Mouse (Mus musculus): ENCODE results near the gene Galntl5.
A peak's percentile ranks its signal among the peaks of the same experiment; 100 is the strongest.
"Not testable (repeated sequence)": the region's sequence is repeated elsewhere in the genome, so short reads cannot be mapped to it uniquely, and the experiment has no call there.

Galntl5 gene

DNA sequence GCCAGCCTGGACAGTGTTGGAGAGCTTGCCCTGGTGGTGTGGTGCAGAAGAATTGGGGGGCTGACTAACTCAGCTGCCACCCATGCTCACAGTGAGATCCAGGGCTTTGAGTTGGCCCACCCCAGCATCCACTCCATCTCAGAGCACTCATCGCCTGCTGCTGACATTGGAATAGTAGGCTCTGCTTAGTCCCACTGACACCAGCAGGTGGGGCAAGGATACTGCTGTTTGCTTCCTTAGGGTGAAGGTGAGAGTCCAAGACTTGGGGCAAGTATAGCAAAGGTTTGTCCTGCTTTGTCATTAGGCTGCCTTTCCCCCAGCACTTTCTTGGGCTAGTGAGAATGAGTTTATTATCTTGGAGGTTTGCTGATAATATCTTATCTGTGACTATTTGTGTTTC is 7.5 kb downstream of the Galntl5 start:
- DNase-seq (ENCODE audit: low read depth in 2 of 2, low spot score in 2 of 2) = peak in 1 of 2 experiments; percentile 2

DNA sequence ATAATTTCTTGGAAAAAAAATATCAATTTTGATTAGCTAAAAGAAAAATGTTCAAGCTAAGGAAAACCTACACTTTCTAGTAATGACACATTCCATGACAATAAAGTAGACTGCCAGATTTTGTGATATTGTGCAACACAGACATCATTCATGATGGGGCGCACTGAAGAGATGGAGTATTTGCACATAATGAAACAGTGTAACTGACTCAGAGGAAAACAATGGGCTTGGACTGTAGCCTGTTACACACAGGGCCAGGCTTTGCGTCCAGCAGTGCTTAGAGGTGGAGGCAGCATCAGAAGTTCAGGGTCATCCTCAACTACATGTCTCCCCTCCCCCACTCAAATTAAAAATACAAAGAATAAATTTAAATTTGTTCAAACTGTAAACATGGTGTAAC is 9.3 kb downstream of the Galntl5 start:
- no peak for DNase-seq (ENCODE audit: low read depth in 2 of 2, low spot score in 2 of 2)

DNA sequence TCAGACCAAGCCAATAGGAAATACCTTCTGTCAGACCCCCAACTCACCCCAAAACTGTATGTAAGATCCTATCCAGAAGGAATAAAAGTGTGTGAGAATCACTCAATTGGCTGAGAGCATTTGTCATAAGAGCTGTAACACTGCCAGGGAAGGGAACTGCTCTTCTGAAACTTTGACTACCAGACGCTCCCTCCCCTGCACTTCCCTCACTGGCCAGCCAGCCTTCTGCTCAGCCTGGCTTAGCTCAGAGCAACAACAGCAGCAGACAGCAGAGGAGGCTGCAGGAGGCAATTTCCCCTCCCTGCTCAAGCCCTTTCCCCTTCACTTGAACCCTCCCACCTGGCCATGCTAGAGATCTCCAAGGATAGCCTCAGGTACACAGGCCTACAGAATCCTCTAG is 30.6 kb downstream of the Galntl5 start:
- no peak for DNase-seq (ENCODE audit: low read depth in 2 of 2, low spot score in 2 of 2)

DNA sequence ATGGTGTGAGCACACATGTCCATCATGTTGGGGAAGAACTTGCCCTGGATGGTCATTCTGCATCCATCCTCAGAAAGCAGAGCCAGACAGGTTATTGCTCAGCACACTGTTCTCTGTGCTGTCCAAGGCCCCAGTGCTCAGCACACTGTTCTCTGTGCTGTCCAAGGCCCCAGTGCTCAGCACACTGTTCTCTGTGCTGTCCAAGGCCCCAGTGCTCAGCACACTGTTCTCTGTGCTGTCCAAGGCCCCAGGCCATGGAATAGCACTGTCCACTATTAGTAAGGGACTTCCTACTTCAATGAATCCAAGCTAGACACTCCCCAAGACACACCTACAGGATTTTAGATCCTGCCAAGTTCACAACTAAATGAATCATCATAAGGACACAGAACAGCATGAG is 32.0 kb downstream of the Galntl5 start:
- not testable (repeated sequence) for DNase-seq (ENCODE audit: low read depth in 2 of 2, low spot score in 2 of 2)

DNA sequence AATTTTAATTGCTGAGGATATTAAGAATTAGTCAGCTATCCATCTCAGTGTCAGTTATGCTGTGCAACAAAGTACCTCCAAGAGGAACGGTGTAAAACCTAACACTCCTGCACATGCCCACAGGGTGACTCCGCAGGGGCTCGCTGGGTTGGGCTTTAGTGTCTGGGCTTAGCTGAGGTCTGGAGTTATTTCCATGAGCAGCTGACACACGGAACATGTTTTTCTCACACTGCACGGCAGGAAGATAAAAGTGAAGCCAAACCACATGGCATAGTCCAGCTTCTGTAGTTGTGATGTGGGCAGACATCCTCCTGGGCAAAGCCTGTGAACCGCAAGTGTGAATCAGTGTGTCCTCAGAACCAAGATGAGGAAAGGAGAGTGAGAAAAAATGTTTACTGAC is 33.7 kb downstream of the Galntl5 start:
- DNase-seq (ENCODE audit: low read depth in 2 of 2, low spot score in 2 of 2) = no peak

DNA sequence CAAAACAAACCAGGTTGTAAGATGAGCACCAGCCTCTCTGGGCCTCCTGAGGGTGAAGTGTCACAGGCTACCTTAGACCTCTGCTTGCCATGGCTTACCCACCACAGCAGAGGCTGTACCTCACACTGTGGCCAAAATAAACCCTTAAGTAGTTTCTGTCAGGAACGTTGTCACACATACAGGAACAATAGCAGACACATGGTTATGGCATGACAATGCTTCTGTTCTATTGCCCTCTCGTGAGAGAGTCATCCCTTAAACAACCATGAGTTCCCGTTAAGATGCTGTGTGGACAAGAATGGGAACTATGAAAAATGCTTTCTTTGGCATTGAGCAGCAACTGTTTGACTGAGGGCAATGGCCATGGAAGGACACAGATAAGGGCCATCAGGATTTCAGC is 40.3 kb downstream of the Galntl5 start, which contains the start of gene Galnt11:
TSS of gene Galnt11 (plus strand) at position 301 of the 400 bp plus-strand sequence.
- no peak for DNase-seq (ENCODE audit: low read depth in 2 of 2, low spot score in 2 of 2)

DNA sequence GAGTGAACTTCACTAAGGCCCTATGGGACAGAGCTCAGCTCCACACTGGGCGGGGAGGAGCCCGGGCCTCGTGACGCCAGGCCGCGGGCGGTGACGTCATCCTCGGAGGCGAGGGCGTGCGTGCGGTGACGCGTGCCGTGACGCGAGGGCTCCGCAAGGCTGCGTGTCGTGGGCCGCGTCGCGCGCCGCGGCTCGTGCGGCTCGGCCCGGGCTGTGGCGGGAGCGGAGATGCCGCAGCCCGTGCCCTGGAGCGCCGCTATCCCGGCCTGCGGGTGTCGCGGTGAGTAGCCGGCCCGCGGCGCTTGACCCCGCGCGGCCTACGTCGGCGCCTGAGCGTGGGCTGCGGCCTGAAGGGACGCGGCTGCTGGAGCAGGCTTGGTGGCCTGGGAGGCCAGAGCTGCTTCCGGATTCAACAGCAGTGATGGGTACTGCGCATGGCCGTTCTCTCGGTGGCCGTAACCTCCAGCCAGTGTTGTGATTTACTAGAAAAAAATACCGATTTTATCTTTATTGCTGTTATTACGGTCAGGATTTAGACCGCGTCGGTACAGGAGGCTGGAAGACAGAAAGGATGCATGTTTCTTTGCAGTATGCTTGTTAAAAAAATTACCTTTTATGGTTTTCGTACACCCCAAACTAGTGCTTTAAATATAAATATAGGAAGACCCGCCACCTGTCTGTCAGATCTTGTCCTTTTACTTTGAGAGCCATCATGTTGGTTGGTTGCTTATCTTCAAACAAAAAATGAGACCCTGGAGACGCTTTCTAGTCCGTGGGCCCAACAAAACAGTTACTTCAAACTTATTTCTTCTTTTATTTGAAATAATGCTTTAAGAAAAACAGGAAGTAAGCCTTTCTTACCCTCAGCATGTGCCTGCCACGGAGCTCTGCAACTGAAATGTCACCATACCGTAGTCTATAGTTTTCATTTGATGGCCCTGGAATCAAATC is 41.8 kb downstream of the Galntl5 start, which contains the start of gene E130116L18Rik:
TSS of gene E130116L18Rik (minus strand) at position 402 of the 951 bp plus-strand sequence.
- peak; percentile 91 to 92 for DNase-seq (ENCODE audit: low read depth in 2 of 2, low spot score in 2 of 2)

DNA sequence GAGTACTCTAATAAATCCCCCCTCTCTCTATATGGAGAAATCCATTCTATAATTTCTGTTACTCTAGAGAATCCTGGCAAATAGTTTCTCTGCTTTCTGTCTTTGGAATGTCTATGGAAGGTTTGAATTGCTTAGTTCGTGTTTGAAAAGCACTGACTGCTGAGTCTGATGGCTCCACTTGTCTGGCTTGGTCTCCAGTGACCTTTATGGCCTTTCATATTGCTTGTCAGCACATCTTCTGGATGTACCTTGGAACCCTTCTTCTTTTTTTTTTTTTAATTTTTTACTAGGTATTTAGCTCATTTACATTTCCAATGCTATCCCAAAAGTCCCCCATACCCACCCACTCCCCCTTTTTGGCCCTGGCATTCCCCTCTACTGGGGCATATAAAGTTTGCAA is 43.1 kb downstream of the Galntl5 start:
- not testable (repeated sequence) for DNase-seq (ENCODE audit: low read depth in 2 of 2, low spot score in 2 of 2)

DNA sequence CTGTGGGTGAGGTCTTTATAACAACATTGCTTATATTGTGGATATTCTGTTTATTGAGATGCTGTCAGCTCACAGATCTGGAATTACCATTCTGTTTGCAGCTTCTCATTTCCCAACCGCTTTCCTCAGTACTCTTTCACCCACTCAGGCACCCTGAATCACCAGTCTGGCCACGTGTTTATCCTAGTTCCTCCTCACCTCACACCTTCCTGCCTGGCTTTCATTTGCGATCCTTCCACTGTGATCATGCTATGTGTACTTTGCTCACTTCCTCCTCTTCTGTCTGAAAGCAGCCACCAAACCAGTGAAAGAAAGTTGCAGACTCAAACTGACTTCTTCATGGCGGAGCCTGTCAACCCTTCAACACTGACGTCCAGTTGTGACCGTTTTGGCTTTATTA is 61.8 kb downstream of the Galntl5 start:
- no peak for DNase-seq (ENCODE audit: low read depth in 2 of 2, low spot score in 2 of 2)

DNA sequence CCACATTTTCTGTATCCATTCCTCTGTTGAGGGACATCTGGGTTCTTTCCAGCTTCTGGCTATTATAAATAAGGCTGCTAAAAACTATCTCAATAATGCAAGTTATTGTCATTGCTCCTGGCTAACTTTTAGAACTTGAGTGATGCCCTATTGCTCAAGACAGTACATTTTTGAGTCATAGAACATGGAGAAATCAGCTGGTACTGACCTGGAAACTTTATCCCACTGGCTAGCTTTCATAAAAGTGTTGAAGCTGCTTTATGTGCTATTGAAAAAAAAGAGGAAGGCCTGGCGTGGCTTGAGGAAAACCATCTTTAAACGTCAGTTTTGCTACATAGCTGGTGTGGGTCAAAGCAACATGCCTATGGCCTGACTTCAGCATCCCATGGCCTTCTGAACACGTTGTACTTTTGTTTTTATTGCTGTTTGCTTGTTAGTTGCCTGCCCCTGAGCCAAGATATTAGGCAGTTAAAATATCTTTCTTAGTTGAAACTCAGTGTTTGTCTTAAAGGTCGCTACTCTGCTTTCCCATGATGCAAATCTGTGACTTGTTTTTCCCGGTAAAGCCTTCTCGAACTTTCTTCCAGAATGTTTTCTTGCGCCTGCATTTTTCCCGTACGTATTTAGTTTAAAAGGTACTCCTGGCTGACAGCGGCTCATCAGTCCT is 64.7 kb downstream of the Galntl5 start:
- no peak for DNase-seq (ENCODE audit: low read depth in 2 of 2, low spot score in 2 of 2)

DNA sequence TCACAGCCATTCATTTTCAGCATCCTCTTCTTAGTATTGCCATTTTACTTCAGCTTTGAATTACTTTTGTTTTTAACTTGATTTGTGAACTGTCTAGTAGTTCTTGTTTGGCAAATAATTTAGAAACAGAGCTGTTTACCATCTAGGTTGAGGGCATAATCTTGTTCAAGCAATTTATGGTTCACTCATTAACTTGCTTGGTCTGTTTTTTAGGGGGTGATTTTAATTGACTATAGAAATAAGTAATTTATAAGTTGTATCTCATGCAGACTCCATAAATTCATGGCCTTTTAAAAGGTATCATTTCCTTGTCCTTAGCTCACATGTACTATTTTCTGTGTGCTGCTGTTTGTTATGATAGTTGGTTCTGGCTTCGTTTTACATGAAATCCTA is 65.2 kb downstream of the Galntl5 start:
- no peak for DNase-seq (ENCODE audit: low read depth in 2 of 2, low spot score in 2 of 2)

DNA sequence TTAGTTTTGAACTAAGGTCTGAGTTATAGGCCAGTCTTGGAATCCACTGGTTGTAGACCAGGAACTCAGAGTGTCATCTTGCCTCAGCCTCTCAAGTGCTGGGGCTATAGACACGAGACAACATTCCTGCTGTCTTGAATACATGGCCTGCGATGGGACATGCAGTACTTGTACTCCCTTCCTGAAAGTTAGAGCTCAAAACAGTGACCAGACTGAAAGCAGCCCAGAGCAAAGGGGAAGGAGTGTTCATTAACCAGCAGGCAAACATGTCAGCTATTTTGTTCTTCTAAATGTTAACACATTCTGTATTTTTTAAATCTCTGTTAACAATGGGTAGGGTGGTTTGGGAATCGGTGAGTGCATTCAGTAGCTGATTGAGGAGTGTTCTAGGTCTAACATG is 65.8 kb downstream of the Galntl5 start:
- DNase-seq (ENCODE audit: low read depth in 2 of 2, low spot score in 2 of 2) = no peak

DNA sequence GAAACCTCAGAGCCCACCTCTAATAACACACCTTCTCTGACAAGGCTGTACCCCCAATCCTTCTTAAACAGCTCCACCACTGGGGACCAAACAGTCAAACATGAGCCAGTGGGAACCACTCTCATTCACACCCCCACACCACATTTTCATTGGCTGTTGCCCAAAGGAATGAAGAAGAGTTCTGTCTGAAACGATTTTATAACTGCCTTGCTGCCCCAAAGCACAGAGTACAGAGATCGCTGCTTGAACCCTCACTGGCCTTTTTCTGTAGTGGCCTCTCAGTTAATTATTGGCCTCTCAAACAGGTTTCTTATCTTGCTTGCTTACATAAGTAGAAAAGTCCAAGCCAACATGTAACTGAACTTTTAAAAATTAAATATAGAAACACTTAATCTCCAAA is 71.2 kb downstream of the Galntl5 start:
- no peak for DNase-seq (ENCODE audit: low read depth in 2 of 2, low spot score in 2 of 2)

DNA sequence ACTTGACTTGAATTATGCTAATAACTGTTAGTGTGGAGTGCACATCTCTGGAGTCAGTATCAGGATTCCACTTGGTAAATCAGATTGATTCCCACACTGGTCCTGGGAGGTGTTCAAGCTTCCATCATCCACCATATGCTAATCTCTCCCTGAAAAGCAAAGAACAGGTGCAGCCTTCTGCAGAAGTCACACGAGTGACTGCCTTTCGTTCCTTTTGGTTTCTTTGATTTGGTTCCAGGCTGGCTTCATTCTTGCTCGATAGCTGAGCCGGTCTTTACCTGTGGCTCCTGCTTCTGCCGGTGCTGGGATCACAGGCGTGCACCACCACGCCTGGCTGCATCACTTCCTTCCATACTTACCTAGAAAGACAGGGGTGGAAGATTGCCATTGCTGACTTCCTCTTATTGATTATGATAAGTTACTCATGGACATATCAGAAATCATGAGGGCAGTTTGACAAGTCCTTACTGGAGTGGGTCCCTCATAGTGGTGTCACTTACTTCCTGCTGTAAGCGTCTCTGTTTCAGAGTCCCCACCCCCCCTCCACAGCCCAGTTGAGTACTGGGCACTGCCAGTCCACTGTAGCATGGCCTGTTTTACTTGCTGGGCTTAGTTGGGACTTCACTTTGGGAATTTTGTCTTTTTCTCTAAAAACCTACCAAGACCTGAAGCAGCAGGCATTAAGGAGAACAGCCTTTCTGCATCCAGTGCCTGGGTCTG is 71.7 kb downstream of the Galntl5 start:
- no peak for DNase-seq (ENCODE audit: low read depth in 2 of 2, low spot score in 2 of 2)

DNA sequence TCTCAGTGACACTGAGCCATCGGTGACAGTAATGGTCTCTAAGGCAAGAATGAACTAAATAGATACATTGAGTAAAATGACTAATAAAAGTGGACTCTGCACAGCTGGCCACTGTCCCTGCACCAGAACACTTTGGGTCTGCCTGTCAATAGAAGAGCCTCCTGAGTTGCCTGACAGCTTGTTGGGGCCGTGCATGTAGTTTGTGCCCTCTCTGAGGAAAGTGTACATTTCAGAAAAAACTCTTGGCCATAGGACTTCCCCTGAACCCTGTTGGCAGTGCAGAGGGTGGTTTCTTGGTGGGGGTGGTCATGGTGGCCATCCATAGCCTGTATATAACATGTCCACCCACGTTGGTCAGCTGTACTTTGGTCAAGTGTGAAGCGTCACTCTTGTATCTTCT is 73.2 kb downstream of the Galntl5 start:
- no peak for DNase-seq (ENCODE audit: low read depth in 2 of 2, low spot score in 2 of 2)

DNA sequence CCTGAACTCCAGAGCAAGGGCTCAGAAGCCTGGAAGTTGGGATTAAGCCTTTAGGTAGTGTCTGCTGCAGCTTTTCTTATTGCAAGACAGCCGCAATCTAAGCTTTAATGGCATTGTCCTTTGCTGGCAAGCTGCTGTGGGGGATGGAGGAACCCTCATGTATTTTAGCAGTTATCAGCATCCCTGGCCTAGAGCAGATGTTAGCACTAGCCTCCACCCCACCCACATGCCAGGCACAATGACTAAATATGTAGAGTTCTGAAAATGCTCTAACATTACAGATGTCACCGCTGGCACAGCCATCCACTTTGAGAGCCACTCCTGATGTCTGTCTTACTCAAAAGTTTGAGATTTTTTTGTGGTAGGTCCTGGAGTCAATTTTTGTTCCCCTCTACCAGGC is 75.4 kb downstream of the Galntl5 start:
- no peak for DNase-seq (ENCODE audit: low read depth in 2 of 2, low spot score in 2 of 2)

DNA sequence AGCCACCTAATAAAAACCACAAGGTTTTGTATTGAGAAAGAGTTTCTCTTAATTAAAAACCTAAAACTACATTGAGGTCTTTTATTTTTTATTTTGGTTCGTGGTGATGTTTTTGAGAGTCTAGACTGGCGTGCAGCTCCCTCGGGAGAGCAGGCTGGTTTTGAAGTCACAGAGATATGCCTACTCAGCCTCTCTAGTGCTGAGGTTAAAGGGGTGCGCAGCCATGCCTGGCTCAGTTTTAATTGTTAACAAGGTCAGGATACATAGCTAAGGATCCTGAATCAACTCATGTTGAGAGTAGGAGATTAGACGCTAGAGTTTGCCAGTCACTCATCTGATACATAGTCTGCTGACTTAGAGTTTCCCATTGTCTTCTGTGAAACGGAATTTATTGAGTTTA is 80.2 kb downstream of the Galntl5 start:
- DNase-seq (ENCODE audit: low read depth in 2 of 2, low spot score in 2 of 2) = no peak

DNA sequence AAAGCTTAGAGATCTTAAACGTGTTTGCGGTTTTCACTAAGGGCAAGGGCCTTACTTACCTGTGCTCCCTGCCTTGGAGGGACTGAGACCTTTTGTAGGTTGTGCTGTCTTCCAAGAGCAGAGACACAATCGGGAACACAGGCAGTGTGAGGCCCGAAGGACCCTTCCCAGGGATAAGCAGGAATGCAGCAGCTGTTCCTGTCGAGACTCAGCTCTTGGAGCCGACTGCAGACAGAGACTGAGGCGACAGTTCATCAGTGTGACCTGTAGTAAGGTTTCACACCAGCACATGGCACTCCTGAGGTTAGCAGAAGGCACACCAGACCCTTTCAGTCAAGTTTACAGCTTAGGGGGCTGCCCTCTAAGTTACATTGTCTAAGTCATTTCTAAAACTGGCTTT is 81.0 kb downstream of the Galntl5 start:
- DNase-seq (ENCODE audit: low read depth in 2 of 2, low spot score in 2 of 2) = no peak

DNA sequence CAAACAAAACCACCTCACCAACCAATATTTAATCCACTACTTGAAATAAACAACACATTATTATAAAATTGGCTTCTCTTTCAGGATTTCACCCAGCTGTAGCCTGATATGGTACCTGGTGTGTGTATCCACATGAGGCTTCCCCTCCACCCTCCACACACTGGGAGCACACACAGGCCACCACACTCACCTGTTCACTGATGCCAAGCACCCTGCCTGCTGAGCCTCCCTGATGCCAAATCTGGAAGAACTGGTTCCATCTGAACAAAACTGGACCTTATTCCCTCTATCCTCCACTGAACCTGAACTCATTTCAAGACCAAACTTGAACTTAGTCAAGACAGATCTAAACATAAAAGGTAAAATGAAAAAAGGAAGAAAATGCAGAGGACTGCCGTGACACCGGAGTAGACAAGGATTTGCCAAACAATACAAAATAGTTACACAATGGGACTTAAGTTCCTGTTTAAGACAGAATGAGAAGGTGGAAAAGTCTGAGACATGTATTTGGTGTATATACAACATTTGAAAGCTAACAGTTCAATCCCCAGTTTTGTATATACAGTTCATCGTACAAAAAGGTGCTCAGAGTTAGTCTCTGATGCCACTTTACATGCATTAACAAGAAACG is 87.1 kb downstream of the Galntl5 start:
- no peak for DNase-seq (ENCODE audit: low read depth in 2 of 2, low spot score in 2 of 2)

All from CD8-positive naive resting alpha-beta T cell, adult 2 months (primary cell).